Mouse (Mus musculus) testis, adult 2 months (tissue): ENCODE measurements at regions not wholly inside any gene's neighbourhood (a gene's known extent, or its start where the extent isn't known, plus 50 kb on each side); places are given as distances from the start of the nearest gene placed in this dataset.

Experiments used
- H3K27ac ChIP-seq: fragments of 200-500 bp; 2 replicates; pipeline ENCODE4 v1.5.1; 2012; ENCODE audit warnings: low read depth, low read length; ENCODE audit not compliant: control insufficient read depth, insufficient read depth
- H3K27me3 ChIP-seq: fragments of 200-500 bp; 2 replicates; pipeline ENCODE4 v1.6.1; 2012; ENCODE audit warnings: mild to moderate bottlenecking, low read length, moderate library complexity; ENCODE audit not compliant: control insufficient read depth, insufficient read depth
- H3K36me3 ChIP-seq: fragments of 200-500 bp; 2 replicates; pipeline ENCODE4 v1.6.1; 2012; ENCODE audit warnings: mild to moderate bottlenecking, low read length; ENCODE audit not compliant: control insufficient read depth, insufficient read depth
- H3K4me1 ChIP-seq: fragments of 200-500 bp; 2 replicates; pipeline ENCODE4 v1.6.1; 2012; ENCODE audit warnings: low read length; ENCODE audit not compliant: control insufficient read depth, insufficient read depth
- H3K4me3 ChIP-seq: fragments of 200-500 bp; 2 replicates; pipeline ENCODE4 v1.5.1; 2012; ENCODE audit warnings: low read depth, mild to moderate bottlenecking, low read length, moderate library complexity, mixed read lengths; ENCODE audit not compliant: control insufficient read depth
- CTCF ChIP-seq: fragments of 200-500 bp; IDR thresholded peaks from 2 replicates; pipeline ENCODE4 v1.5.1; 2012; ENCODE audit warnings: low read depth, mild to moderate bottlenecking, inconsistent platforms, low read length, moderate library complexity; ENCODE audit not compliant: control insufficient read depth, insufficient read depth, insufficient replicate concordance
- POLR2A ChIP-seq: fragments of 200-500 bp; IDR thresholded peaks from 2 replicates; pipeline ENCODE4 v1.6.1; 2012; ENCODE audit warnings: low read depth, mild to moderate bottlenecking, inconsistent platforms, low read length, moderate library complexity; ENCODE audit not compliant: control insufficient read depth

GRCm38 (mm10) chr11:64278259-64279003 is 156.7 kb upstream of the Hs3st3a1 start:
- Histone ChIP-seq H3K27me3 (no peaks in the 10 kb centered on the region), H3K36me3 (no peaks in the 10 kb centered on the region), H3K27ac (no peak overlapping the region), H3K4me3 (no peak overlapping the region), H3K4me1 (no peaks in the 10 kb centered on the region)
- TF ChIP-seq POLR2A, result no peak
- no peak for TF ChIP-seq CTCF

- no peaks in the 10 kb centered on the region for H3K4me1 ChIP-seq
- TF ChIP-seq POLR2A, result no peak
- TF ChIP-seq CTCF, result no peak
- H3K27ac ChIP-seq, result no peak overlapping the region
- H3K36me3 ChIP-seq, result no peaks in the 10 kb centered on the region
- H3K4me3 ChIP-seq, result no peak overlapping the region
- H3K27me3 ChIP-seq, result no peaks in the 10 kb centered on the region
Observed at GRCm38 (mm10) chr11:64273726-64274125, 161.4 kb upstream of the Hs3st3a1 start.

GRCm38 (mm10) chr11:64273214-64273613 is 161.9 kb upstream of the Hs3st3a1 start:
- Histone ChIP-seq H3K4me1 (no peaks in the 10 kb centered on the region), H3K27ac (no peak overlapping the region), H3K4me3 (no peak overlapping the region), H3K36me3 (no peaks in the 10 kb centered on the region), H3K27me3 (no peaks in the 10 kb centered on the region)
- TF ChIP-seq POLR2A (no peak), CTCF (no peak)

GRCm38 (mm10) chr11:64268121-64268520 is 167.0 kb upstream of the Hs3st3a1 start:
- Histone ChIP-seq H3K27me3 (no peaks in the 10 kb centered on the region), H3K36me3 (no peaks in the 10 kb centered on the region), H3K4me3 (no peak overlapping the region), H3K27ac (no peak overlapping the region), H3K4me1 (no peaks in the 10 kb centered on the region)
- TF ChIP-seq CTCF (no peak), POLR2A (no peak)

GRCm38 (mm10) chr11:64267547-64267946 is 167.6 kb upstream of the Hs3st3a1 start:
- Histone ChIP-seq H3K27me3 (no peaks in the 10 kb centered on the region), H3K4me1 (no peaks in the 10 kb centered on the region), H3K27ac (no peak overlapping the region), H3K36me3 (no peaks in the 10 kb centered on the region), H3K4me3 (no peak overlapping the region)
- TF ChIP-seq CTCF, result no peak
- no peak for TF ChIP-seq POLR2A

- H3K36me3 ChIP-seq, result no peaks in the 10 kb centered on the region
- H3K4me1 ChIP-seq, result no peaks in the 10 kb centered on the region
- TF ChIP-seq CTCF, result no peak
- no peak for TF ChIP-seq POLR2A
- no peak overlapping the region for H3K27ac ChIP-seq
- H3K4me3 ChIP-seq, result no peak overlapping the region
- H3K27me3 ChIP-seq, result no peaks in the 10 kb centered on the region
Observed at GRCm38 (mm10) chr11:64253517-64254385, 174.5 kb upstream of the Cox10 start.

GRCm38 (mm10) chr11:64236873-64237272 is 157.6 kb upstream of the Cox10 start:
- H3K27me3 ChIP-seq, result no peaks in the 10 kb centered on the region
- no peaks in the 10 kb centered on the region for H3K36me3 ChIP-seq
- no peaks in the 10 kb centered on the region for H3K4me1 ChIP-seq
- no peak overlapping the region for H3K4me3 ChIP-seq
- H3K27ac ChIP-seq, result no peak overlapping the region
- TF ChIP-seq CTCF (no peak), POLR2A (no peak)
